ENCODE assay signal across 8 mouse cellular contexts in genomic region chr12:8496679-8497313, GRCm38 (mm10). TPM values are rescaled to one million over a fixed set of nuclear protein-coding genes. Genes with fewer than 3 reads are reported as not detected.
DNase-seq lines count a peak whose midpoint lies in the region; ATAC-seq and TF ChIP-seq lines count a peak whose summit lies in the region.

No protein-coding gene starts in this region.

- peaks cover 7% of the 10 kb centered on the region for H3K79me2 ChIP-seq in heart, adult 2 months (replicated peaks; ENCODE audit: control insufficient read depth, insufficient read depth, low read length)
- peaks cover 38% of the 10 kb centered on the region for H3K79me2 ChIP-seq in C2C12 (ENCODE audit: control insufficient read depth, insufficient read depth)

- peak overlapping the region; percentile 97 for H3K27ac ChIP-seq in heart, adult 2 months
- H3K27ac ChIP-seq in heart, embryonic 15.5 days, result peak overlapping the region; percentile 65
- H3K27ac ChIP-seq in liver, postnatal 0 days (ENCODE audit: low read depth), result peak overlapping the region; percentile 81; the same call in 1 of the 2 replicates

- peaks cover 6% of the 10 kb centered on the region for H3K36me3 ChIP-seq in heart, adult 2 months (ENCODE audit: control insufficient read depth, insufficient read depth, low read length)
- peaks cover 17% of the 10 kb centered on the region for H3K36me3 ChIP-seq in C2C12 (ENCODE audit: control insufficient read depth, insufficient read depth)
- no peaks in the 10 kb centered on the region for H3K36me3 ChIP-seq in heart, embryonic 15.5 days
- H3K36me3 ChIP-seq in liver, postnatal 0 days (replicated peaks; ENCODE audit: insufficient read depth, low read length), result no peaks in the 10 kb centered on the region

- intact Hi-C loops in heart, adult 2 months (cut with DNase I), result no loop called here

- H3ac ChIP-seq in C2C12 (ENCODE audit: control insufficient read depth, insufficient read length, low read depth), result no peak overlapping the region

- no peak for DNase-seq in heart, adult 2 months
- DNase-seq in heart, adult 8-10 months (ENCODE audit: low spot score), result no peak
- no peak for DNase-seq in liver, postnatal 0 days
- DNase-seq in right cerebral cortex, adult 2 months (ENCODE audit: low spot score in 2 of 2), result no peak
- DNase-seq in layer of hippocampus, postnatal 36 days, result no peak
- DNase-seq in urinary bladder, postnatal 10 days (ENCODE audit: low spot score), result no peak

- H3K79me3 ChIP-seq in C2C12 (ENCODE audit: low read depth), result peaks cover 29% of the 10 kb centered on the region

- H3K9me3 ChIP-seq in heart, embryonic 15.5 days (replicated peaks), result no peaks in the 10 kb centered on the region
- no peaks in the 10 kb centered on the region for H3K9me3 ChIP-seq in liver, postnatal 0 days (ENCODE audit: low read length)

- H3K27me3 ChIP-seq in heart, adult 2 months (ENCODE audit: control insufficient read depth, insufficient read depth, low read length), result no peaks in the 10 kb centered on the region
- no peaks in the 10 kb centered on the region for H3K27me3 ChIP-seq in C2C12 (ENCODE audit: control insufficient read depth, insufficient read depth, insufficient read length)
- H3K27me3 ChIP-seq in heart, embryonic 15.5 days, result no peaks in the 10 kb centered on the region
- H3K27me3 ChIP-seq in liver, postnatal 0 days (ENCODE audit: insufficient read depth, low read length), result no peaks in the 10 kb centered on the region

- WGBS in heart, adult 2 months, result 11% methylated on average over 2 of the region's 2 CpGs
- 33% methylated on average over 2 of the region's 2 CpGs for WGBS in heart, embryonic 15.5 days
- WGBS in liver, postnatal 0 days (ENCODE audit: insufficient replicate concordance), result 51% methylated on average over 2 of the region's 2 CpGs

- H3K9ac ChIP-seq in heart, adult 2 months (ENCODE audit: low read depth, low read length), result peak overlapping the region; percentile 47
- peak overlapping the region; percentile 0; the same call in 1 of the 2 replicates for H3K9ac ChIP-seq in heart, embryonic 15.5 days
- no peak overlapping the region for H3K9ac ChIP-seq in liver, postnatal 0 days (replicated peaks)

- peak overlapping the region; percentile 75 for H3K4me2 ChIP-seq in heart, embryonic 15.5 days
- H3K4me2 ChIP-seq in liver, postnatal 0 days (ENCODE audit: low read depth, low read length), result peak overlapping the region; percentile 72

- peaks cover 15% of the 10 kb centered on the region for H3K4me1 ChIP-seq in heart, adult 2 months (ENCODE audit: control insufficient read depth, insufficient read depth, low read length)
- H3K4me1 ChIP-seq in heart, embryonic 15.5 days (replicated peaks), result peaks cover 33% of the 10 kb centered on the region
- H3K4me1 ChIP-seq in liver, postnatal 0 days (ENCODE audit: insufficient read depth), result peaks cover 26% of the 10 kb centered on the region

- H3K4me3 ChIP-seq in heart, adult 2 months, result peak overlapping the region; percentile 95
- peak overlapping the region; percentile 7 for H3K4me3 ChIP-seq in C2C12 (ENCODE audit: insufficient read depth, poor library complexity, severe bottlenecking)
- H3K4me3 ChIP-seq in heart, embryonic 15.5 days, result peak overlapping the region; percentile 94
- H3K4me3 ChIP-seq in liver, postnatal 0 days (ENCODE audit: low read depth, low read length), result peak overlapping the region; percentile 85; the same call in 1 of the 2 replicates

- no peak for ATAC-seq in heart, embryonic 15.5 days (replicated peaks; ENCODE audit: insufficient number of reproducible peaks, insufficient read depth, low FRiP score, low read depth)
- ATAC-seq in liver, postnatal 0 days, result no peak

- no peak for TF ChIP-seq CTCF in heart, adult 2 months (IDR thresholded peaks at IDR 0.05)
- TF ChIP-seq CTCF in C2C12 (IDR thresholded peaks at IDR 0.05; ENCODE audit: control insufficient read depth, insufficient read depth, insufficient read length), result no peak
- no peak for TF ChIP-seq CTCF in liver, postnatal 0 days (IDR thresholded peaks at IDR 0.05; ENCODE audit: low read depth)

- peak; percentile 17; the same call in 1 of the 2 replicates for TF ChIP-seq POLR2A in heart, adult 2 months (IDR thresholded peaks at IDR 0.05; ENCODE audit: insufficient read depth, low read depth, low read length)

- peak; percentile 14; the same call in 1 of the 2 replicates for TF ChIP-seq EP300 in heart, adult 2 months (IDR thresholded peaks at IDR 0.05; ENCODE audit: insufficient read depth, low read depth, low read length)
- TF ChIP-seq EP300 in liver, postnatal 0 days (IDR thresholded peaks at IDR 0.05; ENCODE audit: low read depth), result no peak

TF ChIP-seq in C2C12, 6 proteins besides CTCF, POLR2A, EP300 and RAD21:
- TF ChIP-seq CEBPB (IDR thresholded peaks at IDR 0.05; ENCODE audit: low read depth) (no peak), MYOD1 (IDR thresholded peaks at IDR 0.05; ENCODE audit: control insufficient read depth, insufficient read length, low read depth) (no peak), FOSL1 (IDR thresholded peaks at IDR 0.05; ENCODE audit: insufficient read depth, low read length, poor library complexity, severe bottlenecking) (no peak), MAX (IDR thresholded peaks at IDR 0.05) (no peak), MYOG (IDR thresholded peaks at IDR 0.05; ENCODE audit: control insufficient read depth, extremely low read depth, insufficient read length) (no peak), USF1 (IDR thresholded peaks at IDR 0.05; ENCODE audit: low read depth) (no peak)

RNA-seq across cellular contexts. Expression of gene Rhob, which starts 3.0 kb away (rescaled TPM):
- 100 to 1,000 TPM; 163 to 193 TPM for total RNA-seq in heart, adult 2 months (2021)
- 184 and 194 TPM in 2 replicates for polyA plus RNA-seq in heart, adult 2 months (2012; rRNA removed)
- total RNA-seq in heart, adult 8-10 months (2022), result 100 to 1,000 TPM; 134 to 157 (median 146) TPM
- polyA plus RNA-seq in C2C12 (2012; fragmentation: generic; extraction: Trizol), result 130 TPM
- polyA plus RNA-seq in heart, embryonic 15.5 days (2015; fragmentation: Nextera tagmentation; extraction: Ambion mirVana), result 35.4 and 40.6 TPM in 2 replicates
- 6.9 and 8.7 TPM in 2 replicates for polyA plus RNA-seq in liver, postnatal 0 days (2015; fragmentation: Nextera tagmentation; extraction: Ambion mirVana)
- 100 to 1,000 TPM; 354 to 385 TPM for total RNA-seq in layer of hippocampus, postnatal 36 days (2021)

Comparison
In these comparisons a context has a peak if more than half of its experiments do, and no peak if none do; other contexts are left out.
1. H3K4me3 ChIP-seq: peak in every context shown above with its lines; median percentile 95 in heart, adult 2 months; 94 in heart, embryonic 15.5 days; 85 in liver, postnatal 0 days; 7 in C2C12.